Mouse (Mus musculus) gastrocnemius, postnatal 10 days (tissue): ENCODE measurements around the gene Gfi1b. TPM values are rescaled to one million over a fixed set of nuclear protein-coding genes. Genes with fewer than 3 reads are reported as not detected.
A peak's percentile ranks its signal among the peaks of the same experiment; 100 is the strongest.

Experiments used
- DNase-seq: peaks from one replicate; pipeline ENCODE4 v3.0.0; 2021; ENCODE audit warnings: mixed read lengths
- total RNA-seq, 2 experiments: library from RNA; stranded (reverse); gene quantifications; 2 replicates each; pipeline ENCODE4 v1.2.3; 2021

Gene Gfi1b
- total RNA-seq, 2 experiments from 2014 or later = 0.79 TPM; not detected in 1

GRCm38 (mm10) chr2:28622521-28623124 lies 841 bp upstream of the Gfi1b start:
- peak; percentile 46 for DNase-seq

GRCm38 (mm10) chr2:28621111-28621510 lies 671 bp downstream of the Gfi1b start:
- DNase-seq = no peak

GRCm38 (mm10) chr2:28620522-28620921 lies 1.3 kb downstream of the Gfi1b start:
- DNase-seq = no peak

- DNase-seq = no peak
Observed at GRCm38 (mm10) chr2:28619369-28619768, 2.4 kb downstream of the Gfi1b start.

- DNase-seq = no peak
Observed at GRCm38 (mm10) chr2:28618777-28619336, 2.9 kb downstream of the Gfi1b start.

- no peak for DNase-seq
Observed at GRCm38 (mm10) chr2:28617498-28618486, 4.0 kb downstream of the Gfi1b start.

- no peak for DNase-seq
Observed at GRCm38 (mm10) chr2:28616874-28617273, 4.9 kb downstream of the Gfi1b start.

GRCm38 (mm10) chr2:28616358-28616757 lies 5.4 kb downstream of the Gfi1b start:
- DNase-seq = no peak

- no peak for DNase-seq
Observed at GRCm38 (mm10) chr2:28613599-28613998, 8.2 kb downstream of the Gfi1b start.

- no peak for DNase-seq
Observed at GRCm38 (mm10) chr2:28612436-28613063, 9.2 kb downstream of the Gfi1b start.

GRCm38 (mm10) chr2:28611407-28611787 lies 10.4 kb downstream of the Gfi1b start:
- no peak for DNase-seq

GRCm38 (mm10) chr2:28610716-28611406 lies 10.9 kb downstream of the Gfi1b start:
- no peak for DNase-seq

- DNase-seq = no peak
Observed at GRCm38 (mm10) chr2:28609851-28610250, 11.9 kb downstream of the Gfi1b start.

- no peak for DNase-seq
Observed at GRCm38 (mm10) chr2:28607341-28608165, 14.2 kb downstream of the Gfi1b start.

GRCm38 (mm10) chr2:28606601-28607340 lies 15.0 kb downstream of the Gfi1b start:
- no peak for DNase-seq

- no peak for DNase-seq
Observed at GRCm38 (mm10) chr2:28605789-28606541, 15.8 kb downstream of the Gfi1b start.

GRCm38 (mm10) chr2:28603542-28603941 lies 18.2 kb downstream of the Gfi1b start:
- no peak for DNase-seq

- no peak for DNase-seq
Observed at GRCm38 (mm10) chr2:28601720-28602590, 19.8 kb downstream of the Gfi1b start.

GRCm38 (mm10) chr2:28599569-28599900 lies 22.2 kb downstream of the Gfi1b start:
- DNase-seq = no peak
